Mouse (Mus musculus): Measurements from ENCODE around the gene Vsig4.
"Not testable (repeated sequence)": the region's sequence is repeated elsewhere in the genome, so short reads cannot be mapped to it uniquely, and the experiment has no call there.

The Vsig4 gene

DNA sequence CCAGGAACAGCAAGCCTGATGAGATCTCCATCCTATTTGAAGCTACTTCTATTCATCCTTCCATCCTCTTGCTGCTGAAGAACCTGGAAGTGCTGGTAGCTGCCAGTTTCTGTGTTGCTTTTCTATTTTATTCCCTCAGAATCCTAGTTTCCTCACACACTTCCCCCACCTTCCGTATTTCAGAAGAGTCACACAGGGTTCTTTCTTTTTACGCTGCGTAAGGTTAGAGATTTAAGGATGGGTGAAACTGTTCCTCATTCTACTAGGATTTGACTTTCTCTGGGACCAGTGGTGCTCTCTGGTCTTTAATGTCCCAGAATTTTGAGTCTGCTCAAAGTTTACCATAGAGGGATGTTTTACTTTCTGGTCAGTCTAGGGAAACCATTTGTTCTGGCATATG, at the start of gene Vsig4:
Gene Vsig4 (minus strand): TSS at position 101 of the 400 bp plus-strand sequence.
- no peak for DNase-seq (ENCODE audit: low spot score in 2 of 2)

DNA sequence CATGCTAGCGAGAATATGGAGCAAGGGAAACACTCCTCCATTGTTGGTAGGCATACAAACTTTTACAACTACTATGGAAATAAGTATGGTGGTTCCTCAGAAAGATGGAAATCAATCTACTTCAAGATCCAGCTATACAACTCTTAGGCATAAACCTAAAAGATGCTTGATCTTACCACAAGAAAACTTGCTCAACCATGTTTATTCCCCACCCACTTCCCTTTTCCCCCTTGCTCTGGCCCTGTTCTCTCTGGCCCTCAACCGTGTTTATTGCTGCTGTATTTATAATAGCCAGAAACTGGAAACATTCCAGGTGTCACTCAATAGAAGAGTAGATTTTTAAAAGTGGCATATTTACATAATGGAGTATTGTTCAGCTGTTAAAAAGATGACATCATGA, 45.9 kb upstream of the Vsig4 start:
- DNase-seq (ENCODE audit: low spot score in 2 of 2): no peak

DNA sequence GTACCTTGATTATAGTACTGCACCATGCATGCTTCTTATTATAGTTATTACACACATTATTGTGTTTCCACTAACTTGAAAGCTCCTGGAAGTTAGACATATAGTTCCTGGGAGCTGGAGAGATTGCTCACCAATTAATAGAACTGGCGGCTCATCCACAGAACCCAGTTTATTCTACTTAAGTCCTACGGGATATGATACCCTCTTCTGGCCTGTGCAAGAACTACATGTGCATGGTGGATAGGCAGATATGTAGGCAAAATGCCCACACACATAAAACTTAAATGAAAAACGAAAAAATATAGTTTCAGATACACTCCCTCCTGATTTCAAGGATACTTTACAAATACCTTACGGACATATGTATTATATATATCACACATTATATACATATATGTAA, 36.5 kb upstream of the Vsig4 start:
- DNase-seq (ENCODE audit: low spot score in 2 of 2): no peak

DNA sequence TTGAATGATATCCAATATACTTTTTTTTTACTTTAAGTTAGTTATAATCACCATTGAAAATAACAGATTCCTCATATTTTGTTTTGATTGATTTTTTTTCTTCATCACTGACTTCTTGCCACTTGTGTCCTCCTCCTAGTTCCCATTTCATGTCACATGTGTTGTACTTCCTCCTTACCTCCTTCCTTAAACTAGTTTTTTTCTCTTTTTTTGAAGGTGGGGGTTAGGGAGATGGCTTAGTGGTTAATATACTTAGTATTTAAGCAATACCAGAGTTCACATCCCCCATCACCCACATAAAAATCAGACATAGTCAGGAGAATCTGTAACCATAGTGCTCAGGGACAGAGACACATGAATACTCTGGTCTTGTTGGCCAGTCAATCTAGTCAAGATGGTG, 36.7 kb downstream of the Vsig4 start:
- no peak for DNase-seq (ENCODE audit: low spot score in 2 of 2)

DNA sequence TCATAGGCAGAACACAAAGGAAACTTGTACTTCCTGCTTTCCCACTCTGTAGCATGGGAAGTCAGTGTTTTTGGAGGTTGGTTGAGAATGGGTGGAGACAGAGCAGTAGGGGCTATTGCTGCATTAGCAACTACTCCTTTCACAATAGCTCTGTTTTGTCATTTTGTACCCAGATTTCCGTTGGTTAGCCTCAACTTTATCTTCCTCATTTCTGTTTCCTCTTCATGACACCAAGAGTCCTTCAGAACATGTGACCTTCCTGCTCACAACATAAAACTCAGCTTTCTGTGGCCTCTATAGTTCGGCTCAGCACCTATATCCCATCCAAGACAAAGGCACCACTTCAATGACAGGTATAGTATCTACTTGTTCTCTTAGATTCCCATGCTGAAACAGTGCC, 53.6 kb downstream of the Vsig4 start:
- no peak for DNase-seq (ENCODE audit: low spot score in 2 of 2)

DNA sequence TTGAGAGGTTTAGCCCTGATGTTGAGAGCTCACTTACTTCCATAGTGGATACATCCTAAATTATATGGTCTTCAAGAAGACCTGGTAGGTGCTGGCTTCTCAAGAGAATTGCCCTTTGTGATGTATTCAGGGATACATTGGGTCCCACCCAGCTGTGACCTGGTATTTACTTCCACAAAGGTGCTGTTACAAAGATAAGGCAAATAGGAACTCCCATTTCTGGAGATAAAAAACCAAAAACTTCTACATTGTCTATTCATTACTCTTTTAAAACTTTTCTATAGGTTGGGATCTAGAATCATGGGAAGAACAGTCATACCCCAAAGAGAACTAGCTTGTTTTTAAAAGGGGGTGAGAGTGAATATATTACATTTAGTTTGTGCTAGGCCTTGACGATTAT, 54.2 kb downstream of the Vsig4 start:
- DNase-seq (ENCODE audit: low spot score in 2 of 2): no peak

DNA sequence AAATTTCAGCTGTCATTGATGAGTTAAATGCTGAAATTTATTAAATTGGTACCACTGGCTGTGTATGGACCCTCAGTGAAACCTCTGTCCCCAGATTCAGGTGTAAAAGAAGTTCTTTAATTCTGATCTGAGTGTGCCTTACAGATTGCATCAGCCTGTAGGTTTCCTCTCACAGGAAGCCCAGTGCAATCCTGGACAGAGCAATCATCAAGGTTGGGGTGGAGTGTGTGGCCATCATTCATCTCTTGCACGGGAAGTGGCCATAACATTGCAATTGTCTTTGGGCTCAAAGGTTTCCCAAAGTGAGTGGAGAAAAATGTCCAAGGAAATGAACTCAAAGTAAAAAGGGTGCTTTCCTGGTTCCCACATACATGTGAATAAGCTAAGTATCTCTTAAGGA, 57.5 kb downstream of the Vsig4 start:
- DNase-seq (ENCODE audit: low spot score in 2 of 2): no peak

DNA sequence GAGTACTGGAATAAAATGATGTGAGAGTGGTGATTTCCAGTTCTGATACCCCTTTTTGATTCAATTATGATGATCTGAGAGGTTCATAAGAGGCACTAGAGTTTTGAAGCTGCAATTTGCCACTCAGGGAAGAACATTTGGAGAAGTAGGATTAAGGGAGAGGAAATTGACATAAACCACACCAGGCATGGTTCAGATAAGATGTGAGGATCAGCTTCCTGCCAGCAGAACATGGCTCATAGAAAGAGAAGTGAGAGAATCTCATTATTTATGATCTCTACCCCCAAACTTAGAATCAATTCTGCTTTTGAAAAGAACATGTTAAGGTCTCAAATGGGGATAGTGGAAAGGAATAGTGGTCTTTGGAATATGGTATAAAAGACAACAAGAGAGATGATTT, 66.2 kb downstream of the Vsig4 start:
- no peak for DNase-seq (ENCODE audit: low spot score in 2 of 2)

DNA sequence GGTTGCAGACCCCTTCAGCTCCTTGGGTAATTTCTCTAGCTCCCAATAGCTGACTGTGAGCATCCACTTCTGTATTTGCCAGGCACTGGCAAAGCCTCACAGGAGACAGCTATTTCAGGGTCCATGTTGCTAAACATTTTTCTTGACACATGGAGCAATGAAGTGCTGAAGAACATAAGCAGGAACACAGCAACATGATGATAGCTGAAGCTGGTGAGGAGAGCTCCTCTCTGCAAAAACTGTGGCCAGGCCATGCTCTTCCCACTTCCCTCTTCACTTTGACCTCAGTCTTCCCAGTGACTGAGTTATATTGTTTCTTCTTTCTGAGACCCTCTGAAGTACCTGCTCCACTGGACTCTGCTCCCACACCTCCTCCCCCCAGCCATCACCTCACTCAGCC, 67.8 kb downstream of the Vsig4 start:
- DNase-seq (ENCODE audit: low spot score in 2 of 2): no peak

DNA sequence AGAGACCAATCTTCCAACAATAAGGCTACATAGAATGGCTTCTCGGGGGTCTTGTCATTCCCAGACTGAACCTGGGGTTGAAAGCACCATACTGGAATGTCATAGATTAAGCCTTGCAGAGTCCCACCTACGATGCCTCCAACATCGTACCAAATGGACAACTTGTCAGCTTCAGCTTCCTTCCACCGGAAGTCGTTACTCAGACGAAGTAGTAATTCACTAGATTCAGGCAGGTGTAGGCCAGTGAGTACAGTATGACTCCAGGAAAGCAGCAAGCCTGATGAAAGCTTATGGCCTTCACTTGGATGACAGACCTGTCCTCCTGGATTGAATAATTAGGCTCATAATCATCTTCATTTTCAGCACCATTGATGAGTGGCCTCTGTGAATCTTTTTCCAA, 69.0 kb downstream of the Vsig4 start:
- DNase-seq (ENCODE audit: low spot score in 2 of 2): no peak

DNA sequence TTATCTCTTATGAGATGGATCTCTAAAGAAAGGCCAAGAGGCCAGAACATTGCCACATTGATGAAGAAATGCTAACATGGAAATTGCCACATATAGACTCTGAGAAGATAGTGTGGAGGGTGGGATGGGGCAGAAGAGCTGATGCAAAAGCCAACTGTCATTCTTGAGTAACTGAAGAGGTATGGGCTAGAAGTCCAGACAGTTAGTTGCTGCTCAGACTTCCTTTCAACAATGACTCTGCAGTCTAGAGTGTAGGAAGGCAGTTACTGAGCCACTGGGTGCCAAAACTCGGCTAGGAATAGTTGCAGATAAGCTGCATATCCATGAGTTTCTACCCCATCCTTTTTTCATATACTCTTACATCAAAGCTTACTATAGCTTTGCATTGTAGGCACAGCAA, 75.2 kb downstream of the Vsig4 start:
- DNase-seq (ENCODE audit: low spot score in 2 of 2): no peak

DNA sequence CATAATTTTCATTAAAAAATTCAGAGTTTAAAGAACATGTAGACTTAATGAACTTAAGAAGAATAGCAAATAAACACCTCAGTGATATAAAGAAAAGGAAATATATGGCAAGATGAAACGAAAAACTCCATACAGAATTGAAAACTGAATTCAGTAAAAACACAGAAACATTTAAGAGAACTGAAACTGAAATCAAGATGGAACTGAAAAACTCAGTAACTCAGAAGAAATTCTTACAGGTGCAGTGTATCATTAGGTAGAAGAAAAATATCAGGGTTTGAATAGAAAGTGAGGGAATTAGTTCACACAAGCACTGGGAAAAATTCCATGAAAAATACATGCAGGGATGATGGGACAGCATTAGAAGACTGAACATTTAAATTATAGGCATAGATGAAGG, 86.4 kb downstream of the Vsig4 start:
- no peak for DNase-seq (ENCODE audit: low spot score in 2 of 2)

DNA sequence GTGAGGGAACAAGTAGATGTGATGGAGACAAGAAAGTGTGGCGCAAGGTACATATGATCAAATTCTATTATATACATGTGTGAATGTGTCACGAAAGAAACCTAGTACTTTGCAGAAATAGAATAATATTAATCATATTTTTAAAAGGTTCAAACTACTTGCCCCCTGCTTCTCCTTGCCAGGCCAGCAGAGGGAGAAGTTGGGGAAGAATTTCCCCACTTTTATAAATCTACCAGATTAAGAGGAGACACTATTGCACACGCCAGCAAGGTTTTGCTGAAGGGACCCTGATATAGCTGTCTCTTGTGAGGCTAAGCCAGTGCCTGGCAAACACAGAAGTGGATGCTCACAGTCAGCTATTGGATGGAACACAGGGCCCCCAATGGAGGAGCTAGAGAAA, 88.1 kb downstream of the Vsig4 start:
- DNase-seq (ENCODE audit: low spot score in 2 of 2): not testable (repeated sequence)

All from frontal cortex, postnatal 14 days (tissue).